Mouse (Mus musculus): ENCODE data around the gene Cnksr3. TPM values are rescaled to one million over a fixed set of nuclear protein-coding genes. Genes with fewer than 3 reads are reported as not detected.

The Cnksr3 gene
- polyA plus RNA-seq, 1 experiment from 2014 or later = 3.2 TPM

- Histone ChIP-seq H3K9ac (ENCODE audit: low read length) (peak overlapping the region; percentile 78), H3K4me2 (ENCODE audit: low read length) (peak overlapping the region; percentile 98), H3K36me3 (ENCODE audit: control insufficient read depth, insufficient read depth, low read length) (no peaks in the 10 kb centered on the region), H3K9me3 (replicated peaks; ENCODE audit: control insufficient read depth, low read length) (no peaks in the 10 kb centered on the region), H3K4me3 (ENCODE audit: low read depth, low read length) (peak overlapping the region; percentile 65), H3K27me3 (replicated peaks; ENCODE audit: control insufficient read depth, insufficient read depth, low read length) (no peaks in the 10 kb centered on the region), H3K27ac (ENCODE audit: low read depth, low read length) (no peak overlapping the region), H3K4me1 (ENCODE audit: control insufficient read depth, insufficient read depth, low read length) (peaks cover 13% of the 10 kb centered on the region)
- DNase-seq (ENCODE audit: low spot score) = peak; percentile 60
- peak; percentile 16 for ATAC-seq
- WGBS = 17% methylated on average over 10 of the region's 10 CpGs
Observed at GRCm38 (mm10) chr10:7212537-7212936, 500 bp upstream of the Cnksr3 start.

GRCm38 (mm10) chr10:7210991-7211695, 894 bp downstream of the Cnksr3 start:
- Histone ChIP-seq H3K4me1 (ENCODE audit: control insufficient read depth, insufficient read depth, low read length) (peaks cover 13% of the 10 kb centered on the region), H3K27me3 (replicated peaks; ENCODE audit: control insufficient read depth, insufficient read depth, low read length) (no peaks in the 10 kb centered on the region), H3K27ac (ENCODE audit: low read depth, low read length) (no peak overlapping the region; the same call in 1 of the 2 replicates), H3K9ac (ENCODE audit: low read length) (peak overlapping the region; percentile 78), H3K4me3 (ENCODE audit: low read depth, low read length) (peak overlapping the region; percentile 65), H3K9me3 (replicated peaks; ENCODE audit: control insufficient read depth, low read length) (no peaks in the 10 kb centered on the region), H3K4me2 (ENCODE audit: low read length) (peak overlapping the region; percentile 98), H3K36me3 (ENCODE audit: control insufficient read depth, insufficient read depth, low read length) (no peaks in the 10 kb centered on the region)
- DNase-seq (ENCODE audit: low spot score) (peak; percentile 82), ATAC-seq (peak; percentile 85)
- under 1% methylated on average over 41 of the region's 41 CpGs for WGBS

DNA sequence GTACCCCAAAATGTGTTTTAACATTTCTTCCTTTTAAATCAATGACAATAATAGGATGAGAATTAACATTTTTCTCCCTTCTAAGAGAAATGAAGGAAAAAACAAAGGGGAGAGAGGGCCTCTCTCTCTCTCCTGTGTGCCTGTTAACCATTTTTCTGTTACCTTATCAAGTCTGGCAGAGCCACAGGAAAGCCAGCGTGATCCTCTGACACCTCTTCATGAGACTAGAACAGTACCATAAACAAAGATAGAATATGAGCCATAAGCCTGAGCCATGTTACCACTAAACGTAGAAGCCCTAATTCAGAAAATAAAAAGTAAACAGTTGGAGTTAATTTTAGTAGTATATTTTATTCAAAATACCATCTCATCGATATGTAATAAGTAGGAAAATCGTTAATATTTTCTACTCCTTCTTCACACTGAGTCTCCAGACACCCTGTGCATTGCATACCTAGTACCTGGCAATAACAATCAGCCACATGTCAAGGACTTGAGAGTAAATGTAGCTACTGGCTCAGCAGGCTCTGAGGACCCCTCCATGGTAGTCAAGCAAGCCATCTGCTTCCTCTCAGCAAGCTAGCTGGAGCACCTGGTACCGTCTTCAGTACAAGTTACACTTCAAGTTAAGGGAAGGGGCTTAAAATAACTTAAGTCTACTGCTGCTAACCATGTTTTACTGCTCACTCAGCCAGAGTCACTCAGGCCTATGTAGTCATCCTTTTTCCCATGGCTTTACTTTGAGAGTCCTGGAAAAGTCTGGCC, 2.2 kb downstream of the Cnksr3 start:
- Histone ChIP-seq H3K4me2 (ENCODE audit: low read length) (peak overlapping the region; percentile 98), H3K36me3 (ENCODE audit: control insufficient read depth, insufficient read depth, low read length) (no peaks in the 10 kb centered on the region), H3K9me3 (replicated peaks; ENCODE audit: control insufficient read depth, low read length) (no peaks in the 10 kb centered on the region), H3K4me3 (ENCODE audit: low read depth, low read length) (peak overlapping the region; percentile 65), H3K4me1 (ENCODE audit: control insufficient read depth, insufficient read depth, low read length) (peaks cover 13% of the 10 kb centered on the region), H3K27me3 (replicated peaks; ENCODE audit: control insufficient read depth, insufficient read depth, low read length) (no peaks in the 10 kb centered on the region), H3K9ac (ENCODE audit: low read length) (peak overlapping the region; percentile 78; the same call in 1 of the 2 replicates), H3K27ac (ENCODE audit: low read depth, low read length) (no peak overlapping the region)
- WGBS = 77% methylated on average over 5 of the region's 5 CpGs
- ATAC-seq (no peak), DNase-seq (ENCODE audit: low spot score) (peak; percentile 19)

DNA sequence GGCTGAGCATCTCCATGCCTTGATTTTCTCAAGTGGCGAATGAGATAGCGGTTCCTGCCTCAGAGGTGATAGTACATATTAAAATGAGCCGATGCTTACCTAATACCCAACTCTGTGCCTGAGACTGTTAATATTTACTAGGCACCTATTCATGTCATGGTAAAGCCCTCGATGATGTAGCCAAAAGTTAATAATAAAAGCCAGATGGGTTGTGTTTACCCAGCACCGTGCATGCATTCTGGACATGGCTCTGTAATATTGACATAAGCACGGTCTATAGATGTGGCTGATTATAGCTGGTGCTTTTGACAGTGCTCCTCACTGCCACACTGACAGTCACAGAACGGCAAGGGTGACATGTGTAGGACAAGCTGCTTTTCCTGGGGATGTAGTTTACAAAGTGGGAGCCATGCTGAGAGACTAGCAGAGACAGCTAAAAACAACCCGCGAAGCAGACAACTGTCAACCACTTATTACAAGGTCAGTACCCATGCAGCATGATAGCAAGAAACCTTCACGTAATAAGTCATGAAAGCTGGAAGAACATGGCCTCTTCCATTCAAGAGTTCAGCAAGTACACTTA, 3.1 kb downstream of the Cnksr3 start:
- DNase-seq (ENCODE audit: low spot score) (no peak), ATAC-seq (no peak)
- Histone ChIP-seq H3K4me2 (ENCODE audit: low read length) (no peak overlapping the region), H3K36me3 (ENCODE audit: control insufficient read depth, insufficient read depth, low read length) (no peaks in the 10 kb centered on the region), H3K27me3 (replicated peaks; ENCODE audit: control insufficient read depth, insufficient read depth, low read length) (no peaks in the 10 kb centered on the region), H3K4me3 (ENCODE audit: low read depth, low read length) (no peak overlapping the region), H3K4me1 (ENCODE audit: control insufficient read depth, insufficient read depth, low read length) (peaks cover 13% of the 10 kb centered on the region), H3K9ac (ENCODE audit: low read length) (no peak overlapping the region), H3K9me3 (replicated peaks; ENCODE audit: control insufficient read depth, low read length) (no peaks in the 10 kb centered on the region), H3K27ac (ENCODE audit: low read depth, low read length) (no peak overlapping the region)
- 85% methylated on average over 10 of the region's 10 CpGs for WGBS

- Histone ChIP-seq H3K9me3 (replicated peaks; ENCODE audit: control insufficient read depth, low read length) (no peaks in the 10 kb centered on the region), H3K27me3 (replicated peaks; ENCODE audit: control insufficient read depth, insufficient read depth, low read length) (no peaks in the 10 kb centered on the region), H3K27ac (ENCODE audit: low read depth, low read length) (no peak overlapping the region), H3K4me3 (ENCODE audit: low read depth, low read length) (no peak overlapping the region), H3K36me3 (ENCODE audit: control insufficient read depth, insufficient read depth, low read length) (no peaks in the 10 kb centered on the region), H3K9ac (ENCODE audit: low read length) (no peak overlapping the region), H3K4me2 (ENCODE audit: low read length) (no peak overlapping the region), H3K4me1 (ENCODE audit: control insufficient read depth, insufficient read depth, low read length) (peaks cover 9% of the 10 kb centered on the region)
- 84% methylated on average over 11 of the region's 11 CpGs for WGBS
- no peak for ATAC-seq
- no peak for DNase-seq (ENCODE audit: low spot score)
Observed at GRCm38 (mm10) chr10:7207301-7207700, 4.7 kb downstream of the Cnksr3 start.

DNA sequence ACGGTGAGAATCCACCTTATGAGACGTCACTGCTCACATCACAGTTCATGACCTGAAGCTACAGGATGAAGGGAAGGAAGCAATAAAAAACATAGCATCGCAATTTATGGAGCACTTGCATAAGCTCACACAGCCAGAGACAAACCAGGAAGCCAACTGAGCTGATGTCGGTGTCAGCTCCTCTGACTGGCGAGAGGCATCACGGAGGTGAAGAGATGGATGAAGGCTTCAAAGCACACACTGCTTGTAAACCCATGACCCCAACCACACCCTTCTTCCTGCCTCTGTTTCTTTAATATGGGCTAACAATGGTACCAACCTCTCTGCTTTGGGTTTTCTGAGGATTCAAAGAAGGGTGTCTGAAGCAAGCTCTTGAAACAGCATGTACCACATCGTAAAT, 5.5 kb downstream of the Cnksr3 start:
- Histone ChIP-seq H3K27me3 (replicated peaks; ENCODE audit: control insufficient read depth, insufficient read depth, low read length) (no peaks in the 10 kb centered on the region), H3K36me3 (ENCODE audit: control insufficient read depth, insufficient read depth, low read length) (no peaks in the 10 kb centered on the region), H3K27ac (ENCODE audit: low read depth, low read length) (no peak overlapping the region), H3K4me1 (ENCODE audit: control insufficient read depth, insufficient read depth, low read length) (peaks cover 9% of the 10 kb centered on the region), H3K9ac (ENCODE audit: low read length) (no peak overlapping the region), H3K4me2 (ENCODE audit: low read length) (no peak overlapping the region), H3K4me3 (ENCODE audit: low read depth, low read length) (no peak overlapping the region), H3K9me3 (replicated peaks; ENCODE audit: control insufficient read depth, low read length) (no peaks in the 10 kb centered on the region)
- DNase-seq (ENCODE audit: low spot score) = no peak
- no peak for ATAC-seq
- WGBS = 92% methylated on average over 7 of the region's 7 CpGs

GRCm38 (mm10) chr10:7205576-7205975, 6.5 kb downstream of the Cnksr3 start:
- no peak overlapping the region for H3K4me2 ChIP-seq (ENCODE audit: low read length)
- H3K9me3 ChIP-seq (replicated peaks; ENCODE audit: control insufficient read depth, low read length) = no peaks in the 10 kb centered on the region
- H3K4me3 ChIP-seq (ENCODE audit: low read depth, low read length) = no peak overlapping the region
- no peak overlapping the region for H3K9ac ChIP-seq (ENCODE audit: low read length)
- no peak for DNase-seq (ENCODE audit: low spot score)
- H3K4me1 ChIP-seq (ENCODE audit: control insufficient read depth, insufficient read depth, low read length) = peaks cover 7% of the 10 kb centered on the region
- H3K27ac ChIP-seq (ENCODE audit: low read depth, low read length) = no peak overlapping the region
- no peak for ATAC-seq
- WGBS = 78% methylated on average over 3 of the region's 3 CpGs
- H3K27me3 ChIP-seq (replicated peaks; ENCODE audit: control insufficient read depth, insufficient read depth, low read length) = no peaks in the 10 kb centered on the region
- no peaks in the 10 kb centered on the region for H3K36me3 ChIP-seq (ENCODE audit: control insufficient read depth, insufficient read depth, low read length)

GRCm38 (mm10) chr10:7204953-7205352, 7.1 kb downstream of the Cnksr3 start:
- Histone ChIP-seq H3K27ac (ENCODE audit: low read depth, low read length) (no peak overlapping the region), H3K36me3 (ENCODE audit: control insufficient read depth, insufficient read depth, low read length) (no peaks in the 10 kb centered on the region), H3K4me1 (ENCODE audit: control insufficient read depth, insufficient read depth, low read length) (peaks cover under 1% of the 10 kb centered on the region), H3K4me3 (ENCODE audit: low read depth, low read length) (no peak overlapping the region), H3K9ac (ENCODE audit: low read length) (no peak overlapping the region), H3K9me3 (replicated peaks; ENCODE audit: control insufficient read depth, low read length) (no peaks in the 10 kb centered on the region), H3K4me2 (ENCODE audit: low read length) (no peak overlapping the region), H3K27me3 (replicated peaks; ENCODE audit: control insufficient read depth, insufficient read depth, low read length) (no peaks in the 10 kb centered on the region)
- 90% methylated on average over 3 of the region's 3 CpGs for WGBS
- no peak for DNase-seq (ENCODE audit: low spot score)
- ATAC-seq = no peak

- 95% methylated on average over 9 of the region's 9 CpGs for WGBS
- H3K9ac ChIP-seq (ENCODE audit: low read length) = no peak overlapping the region
Observed at GRCm38 (mm10) chr10:7202576-7202975, 9.5 kb downstream of the Cnksr3 start.

More at GRCm38 (mm10) chr10:7202576-7202975, 9.5 kb downstream of the Cnksr3 start:
- no peak overlapping the region for H3K4me2 ChIP-seq (ENCODE audit: low read length)
- H3K4me1 ChIP-seq (ENCODE audit: control insufficient read depth, insufficient read depth, low read length) = no peaks in the 10 kb centered on the region
- ATAC-seq (no peak), DNase-seq (ENCODE audit: low spot score) (no peak)
- no peak overlapping the region for H3K27ac ChIP-seq (ENCODE audit: low read depth, low read length)
- no peak overlapping the region for H3K4me3 ChIP-seq (ENCODE audit: low read depth, low read length)
- H3K27me3 ChIP-seq (replicated peaks; ENCODE audit: control insufficient read depth, insufficient read depth, low read length) = no peaks in the 10 kb centered on the region
- no peaks in the 10 kb centered on the region for H3K36me3 ChIP-seq (ENCODE audit: control insufficient read depth, insufficient read depth, low read length)
- H3K9me3 ChIP-seq (replicated peaks; ENCODE audit: control insufficient read depth, low read length) = no peaks in the 10 kb centered on the region
